Mouse (Mus musculus): ENCODE measurements around the gene Bbs5. TPM values are rescaled to one million over a fixed set of nuclear protein-coding genes. Genes with fewer than 3 reads are reported as not detected.

Gene Bbs5
- total and polyA plus RNA-seq, 3 experiments: 5.0 to 8.1 (median 6.7) TPM

- no peak for DNase-seq (ENCODE audit: extremely low read depth)
- H3K27ac ChIP-seq (ENCODE audit: insufficient read depth, low read depth): no peak overlapping the region
- H3K36me3 ChIP-seq (replicated peaks in 1 of 2; ENCODE audit: control insufficient read depth in 1 of 2, insufficient read depth in 1 of 2, low read length in 1 of 2): peaks cover 2 to 5% of the 10 kb centered on the region in 2 experiments
- dilution Hi-C loops (cut with MboI; ENCODE audit: extremely low pct_ligation_motif_present, extremely low pct_unique_long_range_greater_than_20kb, low sequenced_read_pairs): no loop called here
- H3K4me3 ChIP-seq (replicated peaks in 1 of 3; ENCODE audit: low read depth in 2 of 3, low read length in 2 of 3, poor library complexity in 1 of 3): no peak overlapping the region
- no peak overlapping the region for H3K4me2 ChIP-seq (ENCODE audit: insufficient read depth, low read depth, poor library complexity, severe bottlenecking)
- TF ChIP-seq PAX5 (IDR thresholded peaks at IDR 0.05; ENCODE audit: low read length): no peak
- no peak for TF ChIP-seq ZKSCAN1 (IDR thresholded peaks at IDR 0.05; ENCODE audit: borderline replicate concordance, low read depth, low read length)
- no peak for TF ChIP-seq HCFC1 (IDR thresholded peaks at IDR 0.05; ENCODE audit: low read depth, low read length)
- TF ChIP-seq TBP (conservative IDR thresholded peaks at IDR 0.05; ENCODE audit: low read depth, low read length): no peak
- TF ChIP-seq ELF1 (IDR thresholded peaks at IDR 0.05; ENCODE audit: low read depth, low read length): no peak
- no peak for TF ChIP-seq KAT2A (IDR thresholded peaks at IDR 0.05; ENCODE audit: insufficient replicate concordance, low read length)
- TF ChIP-seq CTCF (conservative IDR thresholded peaks at IDR 0.05 in 1 of 2, IDR thresholded peaks at IDR 0.05 in 1 of 2; ENCODE audit: low read depth in 2 of 2, low read length in 2 of 2): no peak
- TF ChIP-seq JUND (conservative IDR thresholded peaks at IDR 0.05; ENCODE audit: low read depth, low read length): no peak
- no peak for TF ChIP-seq SIN3A (IDR thresholded peaks at IDR 0.05; ENCODE audit: low read length)
- TF ChIP-seq CHD1 (IDR thresholded peaks at IDR 0.05; ENCODE audit: low read depth, low read length): no peak
- no peak for TF ChIP-seq USF2 (conservative IDR thresholded peaks at IDR 0.05; ENCODE audit: low read depth, low read length)
- TF ChIP-seq BHLHE40 (IDR thresholded peaks at IDR 0.05; ENCODE audit: low read depth, low read length): no peak
- no peak for TF ChIP-seq UBTF (IDR thresholded peaks at IDR 0.05; ENCODE audit: low read depth, low read length)
- no peak for TF ChIP-seq GABPA (IDR thresholded peaks at IDR 0.05; ENCODE audit: insufficient replicate concordance, low read depth, low read length)
- TF ChIP-seq NELFE (IDR thresholded peaks at IDR 0.05; ENCODE audit: low read depth, low read length): no peak
- no peak for TF ChIP-seq ZMIZ1 (IDR thresholded peaks at IDR 0.05; ENCODE audit: low read depth, low read length)
- no peak for TF ChIP-seq SMC3 (IDR thresholded peaks at IDR 0.05; ENCODE audit: low read depth, low read length)
- no peak for TF ChIP-seq USF1 (IDR thresholded peaks at IDR 0.05; ENCODE audit: low read depth, low read length)
- H3K9ac ChIP-seq (ENCODE audit: insufficient read depth, low read depth): no peak overlapping the region
- peaks cover 2 to 32% of the 10 kb centered on the region in 2 experiments; a peak in 2 of 4 replicates for H3K4me1 ChIP-seq (ENCODE audit: control insufficient read depth in 1 of 2, insufficient read depth in 2 of 2)
- H3K9me3 ChIP-seq (replicated peaks; ENCODE audit: low read length): no peaks in the 10 kb centered on the region
- H3K27me3 ChIP-seq (replicated peaks): no peaks in the 10 kb centered on the region
- no peaks in the 10 kb centered on the region for H3K79me2 ChIP-seq (replicated peaks; ENCODE audit: control insufficient read depth, extremely low read depth, insufficient read depth, poor library complexity, severe bottlenecking)
- in situ Hi-C loops (cut with MboI; ENCODE audit: low pct_ligation_motif_present, low pct_unique_long_range_greater_than_20kb, low sequenced_read_pairs): no loop called here
Observed at GRCm38 (mm10) chr2:69681931-69682330, 35.0 kb downstream of the Bbs5 start.

GRCm38 (mm10) chr2:69683036-69683805 lies 36.2 kb downstream of the Bbs5 start:
- in situ Hi-C loops (cut with MboI; ENCODE audit: low pct_ligation_motif_present, low pct_unique_long_range_greater_than_20kb, low sequenced_read_pairs): no loop called here
- H3K36me3 ChIP-seq (replicated peaks in 1 of 2; ENCODE audit: control insufficient read depth in 1 of 2, insufficient read depth in 1 of 2, low read length in 1 of 2): peaks cover 9 to 17% of the 10 kb centered on the region in 2 experiments
- DNase-seq (ENCODE audit: extremely low read depth): no peak
- TF ChIP-seq JUN (IDR thresholded peaks at IDR 0.05; ENCODE audit: insufficient read depth, low read depth, low read length) (no peak), EP300 (IDR thresholded peaks at IDR 0.05; ENCODE audit: low read length) (no peak), MAZ (IDR thresholded peaks at IDR 0.05; ENCODE audit: low read depth, low read length) (no peak), JUND (conservative IDR thresholded peaks at IDR 0.05; ENCODE audit: low read depth, low read length) (no peak), POLR2AphosphoS2 (IDR thresholded peaks at IDR 0.05; ENCODE audit: low read depth, low read length) (no peak), ETS1 (conservative IDR thresholded peaks at IDR 0.05; ENCODE audit: low read depth, low read length) (no peak), RCOR1 (conservative IDR thresholded peaks at IDR 0.05; ENCODE audit: low read depth, low read length) (no peak), E2F4 (IDR thresholded peaks at IDR 0.05; ENCODE audit: insufficient replicate concordance, low read depth, low read length) (no peak), ZNF384 (IDR thresholded peaks at IDR 0.05; ENCODE audit: low read depth, low read length) (no peak), BHLHE40 (IDR thresholded peaks at IDR 0.05; ENCODE audit: low read depth, low read length) (no peak), NELFE (IDR thresholded peaks at IDR 0.05; ENCODE audit: low read depth, low read length) (no peak), GABPA (IDR thresholded peaks at IDR 0.05; ENCODE audit: insufficient replicate concordance, low read depth, low read length) (no peak), KAT2A (IDR thresholded peaks at IDR 0.05; ENCODE audit: insufficient replicate concordance, low read length) (no peak), ELF1 (IDR thresholded peaks at IDR 0.05; ENCODE audit: low read depth, low read length) (no peak)
- H3K4me1 ChIP-seq (ENCODE audit: control insufficient read depth in 1 of 2, insufficient read depth in 2 of 2): peaks cover 2 to 32% of the 10 kb centered on the region in 2 experiments; a peak in 2 of 4 replicates
- no peak overlapping the region for H3K9ac ChIP-seq (ENCODE audit: insufficient read depth, low read depth)
- no peaks in the 10 kb centered on the region for H3K9me3 ChIP-seq (replicated peaks; ENCODE audit: low read length)
- no peaks in the 10 kb centered on the region for H3K79me2 ChIP-seq (replicated peaks; ENCODE audit: control insufficient read depth, extremely low read depth, insufficient read depth, poor library complexity, severe bottlenecking)
- no peak overlapping the region for H3K27ac ChIP-seq (ENCODE audit: insufficient read depth, low read depth)
- dilution Hi-C loops (cut with MboI; ENCODE audit: extremely low pct_ligation_motif_present, extremely low pct_unique_long_range_greater_than_20kb, low sequenced_read_pairs): no loop called here
- H3K4me3 ChIP-seq (replicated peaks in 1 of 3; ENCODE audit: low read depth in 2 of 3, low read length in 2 of 3, poor library complexity in 1 of 3): no peak overlapping the region
- no peaks in the 10 kb centered on the region for H3K27me3 ChIP-seq (replicated peaks)
- no peak overlapping the region for H3K4me2 ChIP-seq (ENCODE audit: insufficient read depth, low read depth, poor library complexity, severe bottlenecking)
